Mouse (Mus musculus): ENCODE measurements around the gene Tat. TPM values are rescaled to one million over a fixed set of nuclear protein-coding genes. Genes with fewer than 3 reads are reported as not detected.

Tat gene
- total and polyA plus RNA-seq, 2 experiments from 2014 or later = not detected

- Histone ChIP-seq H3K36me3 (ENCODE audit: insufficient read depth) (no peaks in the 10 kb centered on the region), H3K4me3 (ENCODE audit: low read depth, low read length) (peak within 1 kb of the TSS; percentile 36), H3K4me1 (ENCODE audit: insufficient read depth) (peaks cover 3% of the 10 kb centered on the region; the same call in 1 of the 2 replicates), H3K27me3 (ENCODE audit: insufficient read depth, low read length) (peaks cover 4% of the 10 kb centered on the region), H3K9ac (peak within 1 kb of the TSS; percentile 41; the same call in 1 of the 2 replicates), H3K27ac (ENCODE audit: low read depth, low read length) (no peak within 1 kb of the TSS), H3K4me2 (ENCODE audit: low read depth) (peak within 1 kb of the TSS; percentile 54), H3K9me3 (ENCODE audit: low read length) (no peaks in the 10 kb centered on the region)
- TF ChIP-seq CTCF (IDR thresholded peaks at IDR 0.05; ENCODE audit: low read depth) = peak; percentile 84
- ATAC-seq (peak; percentile 48), DNase-seq (peak; percentile 71)
- 2% methylated on average over 62 of the region's 64 CpGs for WGBS
These were observed 28.4 kb upstream of the Tat start, which contains the start of gene Marveld3 for GRCm38 (mm10) chr8:109961693-109962367. Gene Marveld3, minus strand, starts transcription at chr8:109962203.

GRCm38 (mm10) chr8:109962896-109963295 lies 27.3 kb upstream of the Tat start:
- DNase-seq = no peak
- no peak overlapping the region for H3K27ac ChIP-seq (ENCODE audit: low read depth, low read length)
- no peak for TF ChIP-seq CTCF (IDR thresholded peaks at IDR 0.05; ENCODE audit: low read depth)
- no peaks in the 10 kb centered on the region for H3K36me3 ChIP-seq (ENCODE audit: insufficient read depth)
- 82% methylated on average over 9 of the region's 9 CpGs for WGBS
- no peak for ATAC-seq
- H3K4me1 ChIP-seq (ENCODE audit: insufficient read depth) = no peaks in the 10 kb centered on the region
- H3K4me3 ChIP-seq (ENCODE audit: low read depth, low read length) = no peak overlapping the region
- peaks cover 4% of the 10 kb centered on the region for H3K27me3 ChIP-seq (ENCODE audit: insufficient read depth, low read length)
- no peaks in the 10 kb centered on the region for H3K9me3 ChIP-seq (ENCODE audit: low read length)
- H3K4me2 ChIP-seq (ENCODE audit: low read depth) = no peak overlapping the region
- H3K9ac ChIP-seq = no peak overlapping the region

- no peak for TF ChIP-seq CTCF (IDR thresholded peaks at IDR 0.05; ENCODE audit: low read depth)
- H3K4me3 ChIP-seq (ENCODE audit: low read depth, low read length) = no peak overlapping the region
- no peak overlapping the region for H3K27ac ChIP-seq (ENCODE audit: low read depth, low read length)
- H3K4me1 ChIP-seq (ENCODE audit: insufficient read depth) = no peaks in the 10 kb centered on the region
- H3K4me2 ChIP-seq (ENCODE audit: low read depth) = no peak overlapping the region
- H3K9me3 ChIP-seq (ENCODE audit: low read length) = no peaks in the 10 kb centered on the region
- 75% methylated on average over 13 of the region's 13 CpGs for WGBS
- H3K9ac ChIP-seq = no peak overlapping the region
- ATAC-seq (no peak), DNase-seq (no peak)
- peaks cover 4% of the 10 kb centered on the region for H3K27me3 ChIP-seq (ENCODE audit: insufficient read depth, low read length)
- no peaks in the 10 kb centered on the region for H3K36me3 ChIP-seq (ENCODE audit: insufficient read depth)
These were observed 26.8 kb upstream of the Tat start for GRCm38 (mm10) chr8:109963421-109963820.

- H3K4me1 ChIP-seq (ENCODE audit: insufficient read depth) = no peaks in the 10 kb centered on the region
- DNase-seq = no peak
- peaks cover 4% of the 10 kb centered on the region for H3K27me3 ChIP-seq (ENCODE audit: insufficient read depth, low read length)
- TF ChIP-seq CTCF (IDR thresholded peaks at IDR 0.05; ENCODE audit: low read depth) = no peak
- no peak overlapping the region for H3K27ac ChIP-seq (ENCODE audit: low read depth, low read length)
- H3K9me3 ChIP-seq (ENCODE audit: low read length) = no peaks in the 10 kb centered on the region
- 78% methylated on average over 4 of the region's 4 CpGs for WGBS
- no peak overlapping the region for H3K4me2 ChIP-seq (ENCODE audit: low read depth)
- ATAC-seq = no peak
- no peak overlapping the region for H3K9ac ChIP-seq
- H3K36me3 ChIP-seq (ENCODE audit: insufficient read depth) = no peaks in the 10 kb centered on the region
- H3K4me3 ChIP-seq (ENCODE audit: low read depth, low read length) = no peak overlapping the region
These were observed 26.1 kb upstream of the Tat start for GRCm38 (mm10) chr8:109964106-109964505.

- H3K9ac ChIP-seq = no peak overlapping the region
- H3K27me3 ChIP-seq (ENCODE audit: insufficient read depth, low read length) = no peaks in the 10 kb centered on the region
- WGBS = 57% methylated on average over 10 of the region's 10 CpGs
- no peak overlapping the region for H3K4me2 ChIP-seq (ENCODE audit: low read depth)
- no peak for ATAC-seq
- H3K9me3 ChIP-seq (ENCODE audit: low read length) = no peaks in the 10 kb centered on the region
- no peak overlapping the region for H3K27ac ChIP-seq (ENCODE audit: low read depth, low read length)
- TF ChIP-seq CTCF (IDR thresholded peaks at IDR 0.05; ENCODE audit: low read depth) = no peak
- no peak overlapping the region for H3K4me3 ChIP-seq (ENCODE audit: low read depth, low read length)
- no peaks in the 10 kb centered on the region for H3K4me1 ChIP-seq (ENCODE audit: insufficient read depth)
- DNase-seq = no peak
- H3K36me3 ChIP-seq (ENCODE audit: insufficient read depth) = no peaks in the 10 kb centered on the region
These were observed 21.4 kb upstream of the Tat start for GRCm38 (mm10) chr8:109968837-109969236.

- ATAC-seq (peak; percentile 40), DNase-seq (peak; percentile 78)
- no peak overlapping the region for H3K27ac ChIP-seq (ENCODE audit: low read depth, low read length)
- H3K9me3 ChIP-seq (ENCODE audit: low read length) = no peaks in the 10 kb centered on the region
- H3K27me3 ChIP-seq (ENCODE audit: insufficient read depth, low read length) = no peaks in the 10 kb centered on the region
- no peak overlapping the region for H3K4me2 ChIP-seq (ENCODE audit: low read depth)
- WGBS = 7% methylated on average over 9 of the region's 9 CpGs
- no peak overlapping the region for H3K9ac ChIP-seq
- TF ChIP-seq CTCF (IDR thresholded peaks at IDR 0.05; ENCODE audit: low read depth) = peak; percentile 89
- no peak overlapping the region for H3K4me3 ChIP-seq (ENCODE audit: low read depth, low read length)
- H3K4me1 ChIP-seq (ENCODE audit: insufficient read depth) = no peaks in the 10 kb centered on the region
- H3K36me3 ChIP-seq (ENCODE audit: insufficient read depth) = no peaks in the 10 kb centered on the region
These were observed 19.9 kb upstream of the Tat start for GRCm38 (mm10) chr8:109970323-109970722.

- no peaks in the 10 kb centered on the region for H3K4me1 ChIP-seq (ENCODE audit: insufficient read depth)
- no peaks in the 10 kb centered on the region for H3K36me3 ChIP-seq (ENCODE audit: insufficient read depth)
- DNase-seq (no peak), ATAC-seq (no peak)
- H3K27me3 ChIP-seq (ENCODE audit: insufficient read depth, low read length) = no peaks in the 10 kb centered on the region
- H3K4me2 ChIP-seq (ENCODE audit: low read depth) = no peak overlapping the region
- H3K27ac ChIP-seq (ENCODE audit: low read depth, low read length) = no peak overlapping the region
- H3K9me3 ChIP-seq (ENCODE audit: low read length) = no peaks in the 10 kb centered on the region
- H3K4me3 ChIP-seq (ENCODE audit: low read depth, low read length) = no peak overlapping the region
- no peak for TF ChIP-seq CTCF (IDR thresholded peaks at IDR 0.05; ENCODE audit: low read depth)
- WGBS = 86% methylated on average over 4 of the region's 4 CpGs
- no peak overlapping the region for H3K9ac ChIP-seq
These were observed 17.3 kb upstream of the Tat start for GRCm38 (mm10) chr8:109972901-109973300.
